ENCODE assay signal across 7 mouse cellular contexts in the genomic region with DNA sequence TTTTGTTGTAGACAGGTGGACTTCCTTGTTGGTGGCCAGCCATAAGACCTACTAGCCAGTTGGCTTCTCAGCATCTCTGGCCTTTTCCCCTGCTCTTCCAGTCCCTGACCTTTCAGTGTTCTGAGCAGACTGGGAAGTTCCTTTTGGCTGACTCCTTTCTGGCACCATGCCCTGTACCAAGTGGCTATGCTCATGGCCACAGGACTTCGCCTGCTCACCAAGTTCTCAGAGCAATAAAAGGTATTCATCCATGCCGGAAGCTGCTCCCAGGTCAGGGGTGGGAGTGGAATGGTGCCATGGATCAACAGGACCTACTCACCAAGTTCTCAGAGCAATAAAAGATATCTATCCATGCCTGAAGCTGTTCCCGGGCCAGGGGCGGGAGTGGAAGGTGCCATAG. TPM values are rescaled to one million over a fixed set of nuclear protein-coding genes. Genes with fewer than 3 reads are reported as not detected.
DNase-seq lines count a peak whose midpoint lies in the region; ATAC-seq and TF ChIP-seq lines count a peak whose summit lies in the region.

No protein-coding gene starts in this region.

- TF ChIP-seq POLR2A in cerebellum, adult 2 months (IDR thresholded peaks at IDR 0.05; ENCODE audit: borderline replicate concordance, insufficient read depth, low read length), result no peak
- no peak for TF ChIP-seq POLR2A in lung, adult 2 months (IDR thresholded peaks at IDR 0.05; ENCODE audit: borderline replicate concordance, extremely low read depth, low read depth, low read length)

- ATAC-seq in Patski, result peak; percentile 17
- ATAC-seq in megakaryocyte progenitor cell, adult 5-6 weeks (replicated peaks; ENCODE audit: poor library complexity), result no peak

- H3K4me3 ChIP-seq in cerebellum, adult 2 months (replicated peaks; ENCODE audit: insufficient read depth, low read depth, low read length), result peak overlapping the region; percentile 3
- H3K4me3 ChIP-seq in lung, adult 2 months (replicated peaks; ENCODE audit: extremely low read depth, low read depth, low read length), result no peak overlapping the region

- WGBS in cerebellum, adult 2 months, result 24% methylated on average over 4 of the region's 4 CpGs
- WGBS in lung, adult 2 months, result 53% methylated on average over 4 of the region's 4 CpGs

- no peak for TF ChIP-seq CTCF in Patski (IDR thresholded peaks at IDR 0.05)
- TF ChIP-seq CTCF in cerebellum, adult 2 months (IDR thresholded peaks at IDR 0.05; ENCODE audit: borderline replicate concordance, insufficient read depth, low read depth, low read length), result no peak
- no peak for TF ChIP-seq CTCF in lung, adult 2 months (IDR thresholded peaks at IDR 0.05; ENCODE audit: insufficient read depth, low read length)

- H3K4me1 ChIP-seq in cerebellum, adult 2 months (ENCODE audit: control insufficient read depth, insufficient read depth, low read length), result peaks cover 17% of the 10 kb centered on the region
- peaks cover 17% of the 10 kb centered on the region for H3K4me1 ChIP-seq in lung, adult 2 months (ENCODE audit: control insufficient read depth, insufficient read depth, low read length)

- peak; percentile 88 for DNase-seq in Patski (ENCODE audit: low read depth, low spot score)
- peak; percentile 70 to 85 for DNase-seq in cerebellum, adult 2 months
- peak; percentile 73 for DNase-seq in gastrocnemius, postnatal 25 days
- DNase-seq in kidney, adult 11 months, result peak; percentile 94
- DNase-seq in lung, adult 2 months, result peak; percentile 48
- peak; percentile 72 for DNase-seq in testis, postnatal 10 days (ENCODE audit: low spot score)

- in situ Hi-C loops in Patski (cut with MboI; ENCODE audit: low pct_unique_long_range_greater_than_20kb), result no loop called here

- POLR2A ChIA-PET in Patski (lab: Charles Lee), result interaction anchor here (0.8 to 2.4 kb wide), 2 partner anchors 18 to 197 kb away, joined by 3 to 12 read pairs; a partner anchor contains a TSS

- H3K27ac ChIP-seq in cerebellum, adult 2 months (ENCODE audit: insufficient read depth, low read length), result no peak overlapping the region

- H3K27me3 ChIP-seq in Patski, result no peaks in the 10 kb centered on the region
- H3K27me3 ChIP-seq in cerebellum, adult 2 months (ENCODE audit: control insufficient read depth, insufficient read depth, low read length), result no peaks in the 10 kb centered on the region

- CTCF ChIA-PET in Patski (lab: Charles Lee), result interaction anchor here (1.2 to 1.7 kb wide), 3 partner anchors 12 to 197 kb away, joined by 3 to 4 read pairs (median 3); a partner anchor contains a TSS

RNA-seq across cellular contexts. Expression of a gene that starts 1.2 kb away (rescaled TPM):
- polyA plus RNA-seq in Patski (2021), result 0.06 TPM
- polyA plus RNA-seq in cerebellum, adult 2 months (2012; rRNA removed), result 2.3 TPM in 2 replicates
- not detected for total RNA-seq in gastrocnemius, postnatal 25 days (2021)
- polyA plus RNA-seq in lung, adult 2 months (2012; rRNA removed), result 0.15 and 0.43 TPM in 2 replicates
- total RNA-seq in megakaryocyte progenitor cell, adult 5-6 weeks (2015), result 0.35 and 0.81 TPM in 2 replicates
- total RNA-seq in megakaryocyte progenitor cell, adult 5-6 weeks (2017), result not detected in 2 replicates

RNA-seq across cellular contexts. Expression of a gene that starts 2.3 kb away (rescaled TPM):
- polyA plus RNA-seq in Patski (2021), result 41.3 TPM
- 126 and 133 TPM in 2 replicates for polyA plus RNA-seq in cerebellum, adult 2 months (2012; rRNA removed)
- total RNA-seq in gastrocnemius, postnatal 25 days (2021), result 10 to 100 TPM; 50.8 to 55.0 TPM
- polyA plus RNA-seq in lung, adult 2 months (2012; rRNA removed), result 39.5 and 46.2 TPM in 2 replicates
- total RNA-seq in megakaryocyte progenitor cell, adult 5-6 weeks (2015), result 25.4 and 26.4 TPM in 2 replicates
- total RNA-seq in megakaryocyte progenitor cell, adult 5-6 weeks (2017), result 16.6 and 21.5 TPM in 2 replicates

RNA-seq across cellular contexts. Expression of a gene that starts 2.4 kb away (rescaled TPM):
- 36.9 TPM for polyA plus RNA-seq in Patski (2021)
- polyA plus RNA-seq in cerebellum, adult 2 months (2012; rRNA removed), result 79.4 and 80.6 TPM in 2 replicates
- 10 to 100 TPM in 1 of 2 experiments, 1 to 10 TPM in 1; 9.4 to 10.2 TPM for total RNA-seq in gastrocnemius, postnatal 25 days (2021)
- 85.9 and 90.1 TPM in 2 replicates for polyA plus RNA-seq in lung, adult 2 months (2012; rRNA removed)
- 23.3 and 27.5 TPM in 2 replicates for total RNA-seq in megakaryocyte progenitor cell, adult 5-6 weeks (2015)
- 13.6 and 18.7 TPM in 2 replicates for total RNA-seq in megakaryocyte progenitor cell, adult 5-6 weeks (2017)

RNA-seq across cellular contexts. Expression of a gene that starts 6.4 kb away (rescaled TPM):
- polyA plus RNA-seq in Patski (2021), result 23.1 TPM
- polyA plus RNA-seq in cerebellum, adult 2 months (2012; rRNA removed), result 55.9 and 63.5 TPM in 2 replicates
- 10 to 100 TPM; 10.5 to 11.7 TPM for total RNA-seq in gastrocnemius, postnatal 25 days (2021)
- polyA plus RNA-seq in lung, adult 2 months (2012; rRNA removed), result 27.5 and 43.2 TPM in 2 replicates
- 9.2 TPM in 2 replicates for total RNA-seq in megakaryocyte progenitor cell, adult 5-6 weeks (2015)
- total RNA-seq in megakaryocyte progenitor cell, adult 5-6 weeks (2017), result 14.9 and 28.9 TPM in 2 replicates

RNA-seq across cellular contexts. Expression of a gene that starts 15.9 kb away (rescaled TPM):
- polyA plus RNA-seq in Patski (2021), result 1.0 TPM
- polyA plus RNA-seq in cerebellum, adult 2 months (2012; rRNA removed), result 122 and 127 TPM in 2 replicates
- under 1 TPM; 0.10 to 0.11 TPM for total RNA-seq in gastrocnemius, postnatal 25 days (2021)
- 1.7 and 2.1 TPM in 2 replicates for polyA plus RNA-seq in lung, adult 2 months (2012; rRNA removed)
- total RNA-seq in megakaryocyte progenitor cell, adult 5-6 weeks (2015), result not detected in 2 replicates
- not detected in 2 replicates for total RNA-seq in megakaryocyte progenitor cell, adult 5-6 weeks (2017)
